Mouse (Mus musculus): ENCODE data around the gene Arhgef3. TPM values are rescaled to one million over a fixed set of nuclear protein-coding genes. Genes with fewer than 3 reads are reported as not detected.

The Arhgef3 gene
- 100 to 1,000 TPM in 2 of 3 experiments, 10 to 100 TPM in 1; 90.3 to 168 (median 160) TPM for polyA plus RNA-seq (2017; shearing (Covaris generic))

DNA sequence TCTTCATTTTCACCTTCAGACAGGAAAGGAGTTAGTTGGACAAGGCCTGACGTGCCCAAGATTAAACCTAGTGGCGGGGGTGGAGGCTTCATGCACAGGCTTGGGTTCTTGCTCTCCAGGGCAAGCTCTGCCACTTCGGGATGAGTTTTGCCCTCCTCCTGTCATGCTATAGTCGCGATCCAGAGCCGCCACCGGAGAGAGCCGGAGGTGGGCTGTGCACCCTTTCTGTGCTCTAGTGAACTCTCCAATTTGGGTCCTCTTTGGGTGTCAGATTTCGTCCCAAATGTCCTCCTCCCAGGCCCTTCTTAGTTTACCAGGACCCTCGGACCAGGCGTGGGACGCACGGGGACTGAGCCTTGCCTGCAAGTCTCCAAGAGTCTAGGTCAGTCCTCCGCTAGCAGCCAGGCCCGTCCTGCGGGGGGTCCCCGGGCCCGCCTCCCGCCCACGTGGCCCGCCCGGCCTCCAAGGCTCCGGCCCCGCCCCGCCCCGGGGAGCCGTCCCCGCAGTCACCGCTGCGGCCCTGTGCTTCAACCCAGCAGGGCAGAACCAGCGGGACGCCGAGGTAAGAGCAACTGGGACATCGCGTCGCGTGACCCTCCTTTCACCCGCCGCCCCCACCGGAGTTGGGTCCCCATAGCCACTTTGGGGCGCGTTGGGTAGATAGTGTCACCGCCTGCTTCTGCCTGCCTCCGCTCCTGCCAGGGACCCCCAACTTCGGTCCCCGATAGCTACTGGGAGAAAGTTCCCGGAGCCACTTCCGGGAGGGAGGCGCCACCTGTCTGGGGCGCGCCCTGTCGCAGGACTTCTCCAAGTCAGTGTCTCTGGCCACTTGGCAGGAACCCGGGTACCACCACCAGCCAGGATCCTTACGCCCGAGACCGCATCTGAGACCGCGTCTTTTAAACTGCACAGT lies at the start of gene Arhgef3:
Arhgef3 (plus strand) TSS at position 538 of the 913 bp plus-strand sequence.
- ATAC-seq, result no peak

- no peak for ATAC-seq
These were observed 48.3 kb upstream of the Arhgef3 start for GRCm38 (mm10) chr14:27066171-27066929.

DNA sequence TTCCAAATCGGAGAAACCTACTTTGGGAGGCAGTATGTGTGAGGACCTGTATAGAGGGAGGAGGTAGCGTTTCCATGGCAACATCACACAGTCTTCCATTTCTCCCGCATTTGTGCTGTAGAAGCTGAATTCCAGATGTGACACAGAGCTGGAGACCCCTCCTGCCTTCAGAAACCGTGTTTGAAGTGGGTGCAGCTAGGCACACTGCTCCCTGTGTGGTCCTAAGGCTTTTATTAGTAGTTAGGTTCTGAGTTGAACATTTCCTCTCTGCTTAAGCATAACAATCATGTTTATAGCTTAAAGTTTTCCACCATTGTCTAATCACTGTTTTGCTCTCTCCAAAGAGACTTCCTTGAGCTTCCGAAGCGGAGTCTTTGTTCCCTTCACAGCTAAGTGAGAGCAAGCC lies 46.8 kb upstream of the Arhgef3 start:
- ATAC-seq, result no peak

GRCm38 (mm10) chr14:27069434-27070097 lies 45.1 kb upstream of the Arhgef3 start:
- ATAC-seq, result no peak

DNA sequence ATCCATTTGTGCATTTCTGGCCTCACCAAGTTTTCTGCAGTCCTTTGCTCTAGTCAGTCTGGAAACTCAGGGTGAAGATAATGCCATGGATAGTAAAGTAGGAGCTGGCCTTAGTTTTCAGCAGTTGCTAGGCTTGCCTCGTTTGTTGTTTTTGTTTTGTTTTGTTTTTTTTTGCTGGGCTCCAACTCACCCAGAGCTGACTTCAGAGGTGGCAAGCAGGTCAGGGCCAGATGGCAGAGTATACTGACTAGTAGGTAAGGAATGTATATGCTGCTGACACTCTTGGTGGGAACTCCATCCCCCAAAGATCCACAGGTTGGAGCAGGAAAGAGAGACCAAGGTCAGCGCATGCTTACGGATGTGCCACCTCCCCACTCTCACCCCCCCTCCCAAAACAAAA lies 44.6 kb upstream of the Arhgef3 start:
- ATAC-seq, result no peak

DNA sequence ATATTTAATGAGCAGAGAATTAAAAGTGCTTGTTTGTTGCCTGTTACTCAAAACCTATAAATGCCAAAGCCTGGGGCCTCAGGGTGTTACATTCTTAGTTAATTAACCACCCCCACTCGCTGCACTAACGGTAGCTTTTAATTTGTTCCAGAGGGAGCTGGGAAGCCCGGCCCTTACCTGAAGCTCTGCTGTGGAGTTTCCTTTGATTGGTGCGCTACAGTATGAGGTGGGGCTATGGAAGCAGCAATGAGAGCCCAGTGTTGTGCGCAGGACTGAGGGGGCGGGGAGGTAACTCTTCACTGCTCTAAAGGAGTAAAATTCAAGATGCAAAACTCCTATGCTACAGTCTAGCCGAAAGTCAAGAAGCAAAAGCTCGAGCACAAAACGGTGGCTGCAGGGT lies 43.9 kb upstream of the Arhgef3 start:
- no peak for ATAC-seq

DNA sequence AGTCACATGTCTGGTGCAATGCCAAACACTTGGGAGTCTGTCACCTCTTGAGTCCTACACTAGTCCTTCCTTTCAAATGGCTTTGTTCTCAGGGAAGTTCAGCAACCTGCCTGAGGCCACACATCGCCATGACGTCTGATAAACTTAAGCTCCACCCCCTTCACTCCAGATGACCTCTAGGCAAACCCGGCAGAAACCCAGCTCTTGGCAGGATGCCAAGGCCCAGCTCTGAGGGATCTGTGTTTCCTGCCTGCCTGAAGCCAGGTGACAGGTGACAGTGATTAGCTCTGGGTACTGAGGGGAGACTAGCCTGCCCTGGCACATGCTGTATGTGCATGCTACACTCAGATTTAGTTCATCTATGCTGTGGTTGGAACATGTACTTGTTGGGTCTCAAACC lies 42.7 kb upstream of the Arhgef3 start:
- ATAC-seq, result no peak

- ATAC-seq, result no peak
These were observed 39.6 kb upstream of the Arhgef3 start for GRCm38 (mm10) chr14:27075084-27075483.

DNA sequence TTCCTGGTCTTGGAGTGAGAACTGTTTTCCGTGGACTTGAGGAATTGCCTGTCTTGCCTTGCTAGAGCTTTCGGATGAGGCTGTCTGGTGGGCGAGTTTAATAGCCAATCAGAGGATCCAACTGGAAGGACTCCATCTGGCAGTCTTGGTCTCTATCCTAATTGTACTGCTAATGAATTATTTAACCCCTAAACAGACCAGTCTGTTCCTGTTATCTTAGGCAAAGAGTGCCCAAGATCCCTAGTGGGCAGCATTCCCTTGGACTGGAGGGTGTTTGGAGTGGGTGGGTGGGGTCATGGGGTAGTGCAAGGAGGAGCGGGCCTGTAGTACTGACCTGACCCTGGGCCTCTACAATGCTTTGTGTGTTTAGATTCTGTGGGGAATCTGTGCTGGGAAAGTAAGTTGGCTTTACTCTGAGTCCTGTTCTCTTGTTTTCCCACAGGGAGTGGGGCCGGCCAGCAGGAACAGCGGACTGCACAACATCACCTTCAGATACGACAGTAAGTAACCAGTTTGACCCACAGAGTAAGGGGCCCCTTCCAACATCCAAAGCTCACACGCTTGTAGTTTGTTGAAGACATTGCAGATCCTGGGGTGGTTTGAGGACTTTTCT lies 38.7 kb upstream of the Arhgef3 start:
- no peak for ATAC-seq

- no peak for ATAC-seq
These were observed 38.2 kb upstream of the Arhgef3 start for GRCm38 (mm10) chr14:27076522-27076920.

GRCm38 (mm10) chr14:27081536-27082275 lies 33.0 kb upstream of the Arhgef3 start:
- no peak for ATAC-seq

DNA sequence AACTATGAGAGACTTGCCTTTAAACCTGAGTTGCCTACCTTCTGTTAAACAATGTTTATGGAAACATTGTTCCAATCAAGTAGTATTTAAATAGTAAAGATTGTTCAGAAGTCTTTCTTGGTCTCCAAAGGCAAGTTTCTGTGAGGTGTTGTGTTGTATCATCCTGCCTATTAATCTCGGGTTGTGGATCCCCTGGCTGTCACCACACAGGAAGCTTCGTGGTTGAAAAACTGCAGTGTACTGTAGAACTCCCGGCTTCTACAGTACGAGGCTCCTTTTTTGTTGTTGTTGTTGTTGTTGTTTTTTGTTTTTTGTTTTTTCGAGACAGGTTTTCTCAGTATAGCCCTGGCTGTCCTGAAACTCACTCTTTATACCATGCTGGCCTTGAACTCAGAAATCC lies 29.2 kb upstream of the Arhgef3 start:
- no peak for ATAC-seq

DNA sequence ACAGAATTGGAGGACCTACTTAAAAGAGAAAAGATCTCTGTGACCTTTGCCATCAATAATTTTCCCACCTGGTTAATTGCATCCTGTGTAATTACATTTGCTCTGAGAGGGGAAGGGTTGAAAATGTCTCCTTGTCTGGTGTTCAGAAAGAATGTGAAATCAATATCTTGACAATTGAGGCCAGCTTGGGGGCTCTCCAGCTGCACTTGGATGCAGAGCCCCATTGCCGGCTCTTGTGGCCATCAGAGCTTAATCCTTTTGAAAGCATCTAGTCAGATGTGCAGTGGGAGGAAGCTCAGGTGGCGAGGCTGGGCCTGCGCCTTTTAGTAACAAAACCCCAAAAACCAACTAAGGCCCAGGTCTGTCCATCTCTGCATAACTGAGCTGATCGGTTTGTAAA lies 28.7 kb upstream of the Arhgef3 start:
- ATAC-seq, result no peak

DNA sequence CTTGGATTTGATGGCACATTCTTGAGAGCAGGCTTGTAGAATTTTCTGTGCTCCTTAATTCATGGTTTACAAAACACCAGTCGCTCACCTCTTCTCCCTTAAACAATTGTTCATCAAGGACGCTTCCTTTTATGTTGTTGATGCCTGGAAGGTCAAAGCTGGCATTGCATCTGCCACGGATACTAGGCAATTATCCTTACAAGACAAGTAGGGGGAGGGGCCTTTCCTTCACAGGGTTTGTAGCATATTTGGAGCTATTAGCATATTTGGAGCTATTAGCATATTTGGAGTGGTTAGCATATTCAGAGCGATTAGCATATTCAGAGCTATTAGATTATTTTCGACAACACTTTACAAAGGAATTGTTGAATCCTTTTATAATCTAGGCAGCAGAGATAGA lies 20.5 kb upstream of the Arhgef3 start:
- ATAC-seq, result no peak

DNA sequence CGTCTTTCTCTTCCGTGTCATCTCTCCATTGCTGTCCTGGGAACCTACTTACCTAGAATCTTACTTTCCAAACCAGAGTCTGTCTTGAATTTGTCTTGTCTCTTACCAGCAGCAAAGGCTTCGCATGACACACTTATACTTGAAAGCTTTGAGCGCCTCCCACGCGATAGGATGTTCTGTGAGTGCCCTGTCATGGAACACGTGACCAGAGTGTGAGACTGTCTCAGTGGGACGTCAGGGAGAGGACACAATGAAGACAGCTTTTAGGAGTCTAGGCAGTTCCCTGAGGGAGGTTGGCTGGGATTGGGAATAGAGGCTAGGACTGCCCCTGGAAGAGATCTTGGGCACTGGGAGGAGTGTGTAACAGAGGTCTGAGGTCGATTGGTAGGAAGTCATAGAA lies 18.6 kb upstream of the Arhgef3 start:
- peak; percentile 80 for ATAC-seq

- peak; percentile 60 for ATAC-seq
These were observed 17.9 kb upstream of the Arhgef3 start for GRCm38 (mm10) chr14:27096779-27097178.

- no peak for ATAC-seq
These were observed 13.0 kb upstream of the Arhgef3 start for GRCm38 (mm10) chr14:27101735-27102134.

DNA sequence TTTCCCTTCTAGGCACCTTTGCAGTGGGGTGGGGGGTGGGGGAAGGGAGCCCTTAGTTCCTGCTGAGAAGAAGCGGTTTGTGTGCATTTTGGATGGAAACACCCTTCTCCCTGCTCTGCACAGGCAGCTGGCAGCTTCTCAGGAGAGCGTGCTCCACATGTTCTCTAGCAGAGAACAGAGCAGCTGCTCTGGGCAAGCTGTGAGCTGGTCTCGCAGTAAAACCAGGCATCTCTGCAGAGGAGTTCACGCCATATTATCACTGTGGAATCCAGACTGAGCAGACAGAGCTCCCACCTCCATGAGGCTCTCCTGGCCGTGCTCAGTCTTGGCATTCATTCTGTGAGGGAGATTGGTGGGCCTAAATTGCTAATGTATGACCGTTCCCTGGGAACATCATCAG lies 12.0 kb upstream of the Arhgef3 start:
- ATAC-seq, result no peak

- no peak for ATAC-seq
These were observed 8.8 kb upstream of the Arhgef3 start for GRCm38 (mm10) chr14:27105731-27106457.

GRCm38 (mm10) chr14:27108748-27109504 lies 5.8 kb upstream of the Arhgef3 start:
- no peak for ATAC-seq

DNA sequence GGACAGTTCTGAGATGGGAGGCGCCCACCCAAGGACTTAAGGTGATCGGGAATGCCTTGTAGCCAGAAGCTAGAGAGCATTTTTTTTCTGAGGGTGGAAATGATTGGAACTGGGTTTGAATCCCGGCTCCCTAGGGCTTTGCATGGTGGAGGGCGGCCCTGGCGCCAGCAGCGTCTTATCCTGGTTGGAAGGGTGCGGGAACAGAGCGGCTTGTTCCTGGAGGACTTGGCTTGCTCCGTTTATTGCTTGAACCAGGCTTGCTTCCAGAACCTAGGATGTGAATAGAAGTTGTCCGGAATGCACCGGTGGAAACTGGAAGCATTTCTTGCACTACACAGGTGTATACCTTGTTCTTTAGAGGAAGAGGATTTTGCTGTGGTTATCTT lies 569 bp downstream of the Arhgef3 start:
- no peak for ATAC-seq

All from inflammation-experienced regulatory T-cells, adult 6 months (primary cell).